Mouse (Mus musculus): Measurements from ENCODE around the gene Cdh13.

Cdh13 gene

GRCm38 (mm10) chr8:118296477-118296876, 12.9 kb downstream of the Cdh13 start:
- no peak for DNase-seq (ENCODE audit: low spot score in 2 of 2)

- DNase-seq (ENCODE audit: low spot score in 2 of 2): no peak
Observed at GRCm38 (mm10) chr8:118306957-118307356, 23.4 kb downstream of the Cdh13 start.

- no peak for DNase-seq (ENCODE audit: low spot score in 2 of 2)
Observed at GRCm38 (mm10) chr8:118309106-118309505, 25.6 kb downstream of the Cdh13 start.

- no peak for DNase-seq (ENCODE audit: low spot score in 2 of 2)
Observed at GRCm38 (mm10) chr8:118313426-118314187, 30.1 kb downstream of the Cdh13 start.

- no peak for DNase-seq (ENCODE audit: low spot score in 2 of 2)
Observed at GRCm38 (mm10) chr8:118314188-118314563, 30.6 kb downstream of the Cdh13 start.

GRCm38 (mm10) chr8:118314932-118315331, 31.4 kb downstream of the Cdh13 start:
- DNase-seq (ENCODE audit: low spot score in 2 of 2): no peak

- no peak for DNase-seq (ENCODE audit: low spot score in 2 of 2)
Observed at GRCm38 (mm10) chr8:118316440-118316839, 32.9 kb downstream of the Cdh13 start.

GRCm38 (mm10) chr8:118320566-118320965, 37.0 kb downstream of the Cdh13 start:
- DNase-seq (ENCODE audit: low spot score in 2 of 2): no peak

GRCm38 (mm10) chr8:118323421-118323820, 39.9 kb downstream of the Cdh13 start:
- no peak for DNase-seq (ENCODE audit: low spot score in 2 of 2)

GRCm38 (mm10) chr8:118334933-118335332, 51.4 kb downstream of the Cdh13 start:
- no peak for DNase-seq (ENCODE audit: low spot score in 2 of 2)

GRCm38 (mm10) chr8:118339711-118340110, 56.2 kb downstream of the Cdh13 start:
- DNase-seq (ENCODE audit: low spot score in 2 of 2): no peak

- DNase-seq (ENCODE audit: low spot score in 2 of 2): peak in 1 of 2 experiments; percentile 29
Observed at GRCm38 (mm10) chr8:118343267-118343666, 59.7 kb downstream of the Cdh13 start.

- no peak for DNase-seq (ENCODE audit: low spot score in 2 of 2)
Observed at GRCm38 (mm10) chr8:118348710-118349489, 65.4 kb downstream of the Cdh13 start.

GRCm38 (mm10) chr8:118350136-118350535, 66.6 kb downstream of the Cdh13 start:
- DNase-seq (ENCODE audit: low spot score in 2 of 2): no peak

- peak in 1 of 2 experiments; percentile 23 for DNase-seq (ENCODE audit: low spot score in 2 of 2)
Observed at GRCm38 (mm10) chr8:118353022-118353421, 69.5 kb downstream of the Cdh13 start.

- DNase-seq (ENCODE audit: low spot score in 2 of 2): no peak
Observed at GRCm38 (mm10) chr8:118357067-118357466, 73.5 kb downstream of the Cdh13 start.

GRCm38 (mm10) chr8:118357596-118357995, 74.1 kb downstream of the Cdh13 start:
- DNase-seq (ENCODE audit: low spot score in 2 of 2): peak in 1 of 2 experiments; percentile 8

GRCm38 (mm10) chr8:118363781-118364180, 80.2 kb downstream of the Cdh13 start:
- DNase-seq (ENCODE audit: low spot score in 2 of 2): no peak

GRCm38 (mm10) chr8:118373092-118373491, 89.6 kb downstream of the Cdh13 start:
- DNase-seq (ENCODE audit: low spot score in 2 of 2): no peak

GRCm38 (mm10) chr8:118374738-118375137, 91.2 kb downstream of the Cdh13 start:
- DNase-seq (ENCODE audit: low spot score in 2 of 2): peak in 1 of 2 experiments; percentile 19

- no peak for DNase-seq (ENCODE audit: low spot score in 2 of 2)
Observed at GRCm38 (mm10) chr8:118376791-118377190, 93.3 kb downstream of the Cdh13 start.

GRCm38 (mm10) chr8:118378985-118379384, 95.5 kb downstream of the Cdh13 start:
- DNase-seq (ENCODE audit: low spot score in 2 of 2): no peak

- DNase-seq (ENCODE audit: low spot score in 2 of 2): peak; percentile 29 to 34
Observed at GRCm38 (mm10) chr8:118379657-118380056, 96.1 kb downstream of the Cdh13 start.

Data from frontal cortex, postnatal 14 days (tissue).